Mouse (Mus musculus): ENCODE data around the gene Sgta. TPM values are rescaled to one million over a fixed set of nuclear protein-coding genes. Genes with fewer than 3 reads are reported as not detected.

Gene Sgta
- total and polyA plus RNA-seq, 2 experiments from 2014 or later, result 236 to 325 TPM

- Histone ChIP-seq H3K4me3 (ENCODE audit: low read depth, low read length) (peak overlapping the region; percentile 52), H3K27me3 (ENCODE audit: insufficient read depth, low read length) (no peaks in the 10 kb centered on the region), H3K4me2 (ENCODE audit: low read depth, low read length, poor library complexity, severe bottlenecking) (peak overlapping the region; percentile 87), H3K9me3 (ENCODE audit: low read length) (no peaks in the 10 kb centered on the region), H3K27ac (ENCODE audit: low read depth, low read length) (peak overlapping the region; percentile 69), H3K36me3 (ENCODE audit: insufficient read depth, low read length) (peaks cover 4% of the 10 kb centered on the region; the same call in 1 of the 2 replicates), H3K4me1 (ENCODE audit: insufficient read depth, low read length) (peaks cover 16% of the 10 kb centered on the region), H3K9ac (replicated peaks; ENCODE audit: low read length, poor library complexity, severe bottlenecking) (peak overlapping the region; percentile 85)
- TF ChIP-seq CTCF (IDR thresholded peaks at IDR 0.05), result no peak
- DNase-seq (ENCODE audit: low spot score), result no peak
- WGBS, result 2% methylated on average over 40 of the region's 43 CpGs
- ATAC-seq (ENCODE audit: low FRiP score), result peak; percentile 52
Observed at GRCm38 (mm10) chr10:81025047-81025621, 34.8 kb downstream of the Sgta start.

DNA sequence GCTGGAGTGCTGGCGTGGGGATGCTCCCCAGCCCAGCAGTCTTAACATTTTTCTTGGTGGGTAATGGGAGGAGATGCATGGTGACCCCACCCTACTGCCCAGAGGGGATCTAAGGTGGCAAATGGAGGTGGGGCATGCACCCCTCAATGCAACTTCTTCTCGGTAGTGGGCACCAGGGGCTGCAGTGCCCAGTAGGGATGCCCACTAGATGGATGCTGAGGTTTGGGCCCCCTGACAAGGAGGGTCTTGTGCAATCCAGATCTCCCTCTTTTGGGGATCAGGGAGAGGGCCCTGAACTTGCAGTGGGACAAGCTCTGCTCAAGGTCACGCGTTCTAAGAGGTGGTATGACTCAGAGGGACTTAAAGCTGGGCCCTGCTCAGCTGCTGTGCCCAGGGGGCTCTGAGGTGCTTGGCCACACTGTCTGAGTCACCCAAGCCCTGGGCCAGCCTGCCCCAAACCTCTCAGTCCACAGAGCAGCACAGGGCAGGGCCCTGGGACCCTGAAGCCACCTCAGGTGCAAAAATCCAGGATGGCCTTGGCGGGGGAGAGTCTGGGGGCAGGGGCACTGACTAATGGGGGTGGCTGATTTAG is 35.5 kb downstream of the Sgta start:
- Histone ChIP-seq H3K9ac (replicated peaks; ENCODE audit: low read length, poor library complexity, severe bottlenecking) (peak overlapping the region; percentile 85), H3K4me1 (ENCODE audit: insufficient read depth, low read length) (peaks cover 16% of the 10 kb centered on the region), H3K4me2 (ENCODE audit: low read depth, low read length, poor library complexity, severe bottlenecking) (peak overlapping the region; percentile 87), H3K27ac (ENCODE audit: low read depth, low read length) (peak overlapping the region; percentile 69; the same call in 1 of the 2 replicates), H3K36me3 (ENCODE audit: insufficient read depth, low read length) (peaks cover 3% of the 10 kb centered on the region; the same call in 1 of the 2 replicates), H3K4me3 (ENCODE audit: low read depth, low read length) (peak overlapping the region; percentile 52), H3K27me3 (ENCODE audit: insufficient read depth, low read length) (no peaks in the 10 kb centered on the region), H3K9me3 (ENCODE audit: low read length) (no peaks in the 10 kb centered on the region)
- WGBS, result 76% methylated on average over 5 of the region's 5 CpGs
- no peak for TF ChIP-seq CTCF (IDR thresholded peaks at IDR 0.05)
- no peak for ATAC-seq (ENCODE audit: low FRiP score)
- DNase-seq (ENCODE audit: low spot score), result no peak

- Histone ChIP-seq H3K27me3 (ENCODE audit: insufficient read depth, low read length) (no peaks in the 10 kb centered on the region), H3K4me1 (ENCODE audit: insufficient read depth, low read length) (peaks cover 16% of the 10 kb centered on the region), H3K4me3 (ENCODE audit: low read depth, low read length) (no peak overlapping the region), H3K9ac (replicated peaks; ENCODE audit: low read length, poor library complexity, severe bottlenecking) (no peak overlapping the region), H3K27ac (ENCODE audit: low read depth, low read length) (no peak overlapping the region), H3K4me2 (ENCODE audit: low read depth, low read length, poor library complexity, severe bottlenecking) (0 out of 2 replicates have a peak overlapping the region, but pooled peaks have one; percentile 20), H3K36me3 (ENCODE audit: insufficient read depth, low read length) (peaks cover 3% of the 10 kb centered on the region; the same call in 1 of the 2 replicates), H3K9me3 (ENCODE audit: low read length) (no peaks in the 10 kb centered on the region)
- 65% methylated on average over 8 of the region's 8 CpGs for WGBS
- peak; percentile 61 for TF ChIP-seq CTCF (IDR thresholded peaks at IDR 0.05)
- ATAC-seq (ENCODE audit: low FRiP score) (no peak), DNase-seq (ENCODE audit: low spot score) (no peak)
Observed at GRCm38 (mm10) chr10:81022744-81023143, 37.2 kb downstream of the Sgta start.

- 16% methylated on average over 26 of the region's 26 CpGs for WGBS
- Histone ChIP-seq H3K27me3 (ENCODE audit: insufficient read depth, low read length) (no peaks in the 10 kb centered on the region), H3K4me1 (ENCODE audit: insufficient read depth, low read length) (peaks cover 16% of the 10 kb centered on the region), H3K4me3 (ENCODE audit: low read depth, low read length) (no peak overlapping the region), H3K27ac (ENCODE audit: low read depth, low read length) (no peak overlapping the region; the same call in 1 of the 2 replicates), H3K36me3 (ENCODE audit: insufficient read depth, low read length) (peaks cover 3% of the 10 kb centered on the region; the same call in 1 of the 2 replicates), H3K9ac (replicated peaks; ENCODE audit: low read length, poor library complexity, severe bottlenecking) (0 out of 2 replicates have a peak overlapping the region, but pooled peaks have one; percentile 2), H3K4me2 (ENCODE audit: low read depth, low read length, poor library complexity, severe bottlenecking) (peak overlapping the region; percentile 20), H3K9me3 (ENCODE audit: low read length) (no peaks in the 10 kb centered on the region)
- ATAC-seq (ENCODE audit: low FRiP score) (no peak), DNase-seq (ENCODE audit: low spot score) (no peak)
- no peak for TF ChIP-seq CTCF (IDR thresholded peaks at IDR 0.05)
Observed at GRCm38 (mm10) chr10:81021547-81022110, 38.4 kb downstream of the Sgta start.

GRCm38 (mm10) chr10:81020207-81020606 is 39.8 kb downstream of the Sgta start:
- Histone ChIP-seq H3K4me1 (ENCODE audit: insufficient read depth, low read length) (peaks cover 16% of the 10 kb centered on the region), H3K4me3 (ENCODE audit: low read depth, low read length) (no peak overlapping the region), H3K9me3 (ENCODE audit: low read length) (no peaks in the 10 kb centered on the region), H3K27ac (ENCODE audit: low read depth, low read length) (no peak overlapping the region), H3K9ac (replicated peaks; ENCODE audit: low read length, poor library complexity, severe bottlenecking) (no peak overlapping the region), H3K27me3 (ENCODE audit: insufficient read depth, low read length) (no peaks in the 10 kb centered on the region), H3K36me3 (ENCODE audit: insufficient read depth, low read length) (peaks cover 3% of the 10 kb centered on the region; the same call in 1 of the 2 replicates), H3K4me2 (ENCODE audit: low read depth, low read length, poor library complexity, severe bottlenecking) (no peak overlapping the region)
- no peak for TF ChIP-seq CTCF (IDR thresholded peaks at IDR 0.05)
- ATAC-seq (ENCODE audit: low FRiP score), result no peak
- 67% methylated on average over 2 of the region's 2 CpGs for WGBS
- DNase-seq (ENCODE audit: low spot score), result no peak

DNA sequence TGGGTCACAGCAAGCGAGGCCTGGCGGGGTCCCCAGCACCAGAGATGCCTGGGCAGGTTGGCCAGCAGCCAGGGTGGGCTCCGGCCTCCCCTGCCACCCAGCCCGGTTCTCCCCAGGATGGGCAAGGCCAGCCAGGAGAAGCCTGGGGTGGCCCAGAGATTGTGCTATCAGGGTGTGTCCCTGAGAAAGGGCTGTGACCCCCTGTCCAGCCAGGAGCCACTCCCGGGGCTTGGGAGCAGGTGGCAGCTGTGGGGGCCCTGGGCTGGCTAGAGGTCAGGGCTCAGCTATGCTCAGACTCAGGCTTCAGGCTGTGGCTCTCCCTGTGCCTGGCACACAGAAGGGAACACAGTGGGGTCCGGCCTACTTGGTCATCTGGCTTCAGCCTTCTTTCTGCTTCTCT is 40.3 kb downstream of the Sgta start:
- no peak overlapping the region for H3K27ac ChIP-seq (ENCODE audit: low read depth, low read length)
- H3K9me3 ChIP-seq (ENCODE audit: low read length), result no peaks in the 10 kb centered on the region
- DNase-seq (ENCODE audit: low spot score), result no peak
- no peak overlapping the region for H3K4me2 ChIP-seq (ENCODE audit: low read depth, low read length, poor library complexity, severe bottlenecking)
- no peak overlapping the region for H3K9ac ChIP-seq (replicated peaks; ENCODE audit: low read length, poor library complexity, severe bottlenecking)
- no peak overlapping the region for H3K4me3 ChIP-seq (ENCODE audit: low read depth, low read length)
- no peak for ATAC-seq (ENCODE audit: low FRiP score)
- H3K36me3 ChIP-seq (ENCODE audit: insufficient read depth, low read length), result peaks cover 3% of the 10 kb centered on the region; the same call in 1 of the 2 replicates
- TF ChIP-seq CTCF (IDR thresholded peaks at IDR 0.05), result no peak
- no peaks in the 10 kb centered on the region for H3K27me3 ChIP-seq (ENCODE audit: insufficient read depth, low read length)
- peaks cover 15% of the 10 kb centered on the region for H3K4me1 ChIP-seq (ENCODE audit: insufficient read depth, low read length)
- WGBS, result 87% methylated on average over 6 of the region's 6 CpGs

Data from midbrain, postnatal 0 days (tissue).